Mouse (Mus musculus) cortical plate, adult 2 months (tissue): ENCODE measurements at regions not wholly inside any gene's neighbourhood (a gene's known extent, or its start where the extent isn't known, plus 50 kb on each side); places are given as distances from the start of the nearest gene placed in this dataset.

ENCODE experiments used
- CTCF ChIP-seq: fragments of 200-500 bp; IDR thresholded peaks from 2 replicates; pipeline ENCODE4 v1.5.1; 2011; ENCODE audit warnings: mild to moderate bottlenecking, control low read depth, low read length; ENCODE audit not compliant: insufficient read depth; ENCODE audit errors: extremely low read depth
- POLR2A ChIP-seq: fragments of 200-500 bp; IDR thresholded peaks from 2 replicates; pipeline ENCODE4 v1.6.1; 2011; ENCODE audit warnings: mild to moderate bottlenecking, low read length, control low read depth; ENCODE audit not compliant: insufficient read depth; ENCODE audit errors: extremely low read depth

DNA sequence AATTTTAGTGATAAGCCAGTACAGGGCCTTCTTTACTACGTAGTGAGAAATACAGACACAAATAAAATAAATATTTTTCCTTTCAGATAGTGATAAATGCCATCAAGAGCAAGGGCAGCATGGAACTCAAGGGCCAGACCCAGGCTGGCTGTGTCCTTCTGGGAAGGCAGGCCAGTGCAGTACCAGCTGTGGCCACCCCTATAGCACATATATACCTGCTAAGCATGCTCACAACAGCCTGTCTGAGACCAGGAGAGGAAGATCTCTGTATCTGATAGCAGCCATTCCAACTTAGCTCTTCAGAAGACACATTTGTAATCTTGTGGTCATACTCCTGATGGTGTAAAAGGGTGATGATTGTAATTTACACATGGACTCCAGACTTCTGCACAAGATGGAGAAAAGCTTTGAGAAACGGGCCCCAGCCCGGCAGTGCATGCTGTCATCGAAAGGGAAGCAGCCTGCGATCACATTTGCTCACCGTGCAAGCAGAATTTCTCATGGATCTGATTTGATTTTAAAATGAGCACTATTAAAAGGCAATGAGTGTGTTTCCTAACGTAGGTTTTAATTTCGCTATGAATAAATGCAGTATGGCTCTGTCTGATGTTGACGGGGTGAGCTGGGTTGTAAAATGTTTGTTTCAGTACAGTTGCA lies 335.6 kb downstream of the Tmem38b start:
- no peak for TF ChIP-seq CTCF
- TF ChIP-seq POLR2A = no peak
